In genomic region chr15:13172365-13173070, GRCm38 (mm10) we compare ENCODE assay signal across 9 mouse cellular contexts. TPM values are rescaled to one million over a fixed set of nuclear protein-coding genes. Genes with fewer than 3 reads are reported as not detected.
DNase-seq lines count a peak whose midpoint lies in the region; ATAC-seq and TF ChIP-seq lines count a peak whose summit lies in the region.
"Had no signal": no experiment of that assay in that cellular context is flagged by ENCODE, and none has a peak within 500 bp of the region (broad histone marks: within the 10 kb centered on the region; RNA-seq: fewer than 3 reads in every experiment).

No protein-coding gene starts in this region.

- TF ChIP-seq POLR2A in cortical plate, adult 2 months (IDR thresholded peaks at IDR 0.05; ENCODE audit: extremely low read depth, insufficient read depth, low read length): no peak

- peak; percentile 27 to 51 for DNase-seq in left cerebral cortex, postnatal 25 days (ENCODE audit: low spot score in 2 of 2)
- DNase-seq in left cerebral cortex, adult 11 months (ENCODE audit: low spot score): no peak
- DNase-seq in right cerebral cortex, postnatal 10 days (ENCODE audit: low spot score in 2 of 2): peak; percentile 36 to 41
- DNase-seq in spleen, postnatal 36 days (ENCODE audit: low spot score in 2 of 2): no peak

- no peak for TF ChIP-seq CTCF in cortical plate, adult 2 months (IDR thresholded peaks at IDR 0.05; ENCODE audit: extremely low read depth, insufficient read depth, low read length)

- 0 out of 2 replicates have a peak overlapping the region, but pooled peaks have one; percentile 7 for H3K27ac ChIP-seq in cortical plate, adult 2 months (ENCODE audit: insufficient read depth, low read length)
- H3K27ac ChIP-seq in limb, embryonic 15.5 days: peak overlapping the region; percentile 84
- H3K27ac ChIP-seq: macrophage had no signal

- peak overlapping the region; percentile 87 for H3K4me2 ChIP-seq in limb, embryonic 15.5 days

- peaks cover 2% of the 10 kb centered on the region; the same call in 1 of the 2 replicates for H3K4me1 ChIP-seq in cortical plate, adult 2 months (ENCODE audit: control insufficient read depth, insufficient read depth, low read length)
- H3K4me1 ChIP-seq in limb, embryonic 15.5 days: peaks cover 16% of the 10 kb centered on the region

- peaks cover 6% of the 10 kb centered on the region for H3K27me3 ChIP-seq in limb, embryonic 15.5 days

- WGBS in limb, embryonic 15.5 days: under 1% methylated on average over 26 of the region's 26 CpGs

- peak overlapping the region; percentile 47 for H3K9ac ChIP-seq in limb, embryonic 15.5 days

- no peaks in the 10 kb centered on the region for H3K36me3 ChIP-seq in limb, embryonic 15.5 days

- H3K4me3 ChIP-seq in cortical plate, adult 2 months (ENCODE audit: insufficient read depth, low read length): peak overlapping the region; percentile 56
- peak overlapping the region; percentile 59 for H3K4me3 ChIP-seq in limb, embryonic 15.5 days

- H3K9me3 ChIP-seq in limb, embryonic 15.5 days: no peaks in the 10 kb centered on the region

- intact Hi-C loops in left cerebral cortex, postnatal 25 days (cut with DNase I): loop anchor here (2.0 to 10.0 kb wide), 8 partner anchors 34 to 882 kb away; no protein-coding TSS in a partner anchor

- ATAC-seq in hematopoietic stem cell, adult 5-6 weeks (replicated peaks in 1 of 2; ENCODE audit: insufficient read depth in 1 of 2, low FRiP score in 2 of 2, low TSS enrichment in 1 of 2, low read depth in 1 of 2, poor library complexity in 2 of 2, severe bottlenecking in 2 of 2): 0 out of 4 replicates have a peak, but pooled peaks have one; percentile 18 to 20
- ATAC-seq in limb, embryonic 15.5 days (ENCODE audit: insufficient number of reproducible peaks, low FRiP score, low TSS enrichment, low read depth): no peak
- no peak for ATAC-seq in megakaryocyte-erythroid progenitor cell, adult 5-6 weeks (replicated peaks; ENCODE audit: low FRiP score, low TSS enrichment, poor library complexity, severe bottlenecking)

RNA-seq across cellular contexts. Expression of gene Cdh6, which starts 1.0 kb away (rescaled TPM):
- total RNA-seq in left cerebral cortex, postnatal 25 days (2021): 10 to 100 TPM; 26.8 to 27.7 TPM
- 7.0 and 7.5 TPM in 2 replicates for polyA plus RNA-seq in cortical plate, adult 2 months (2012; rRNA removed)
- total RNA-seq in hematopoietic stem cell, adult 5-6 weeks (2017): not detected in 2 replicates
- 11.8 and 13.3 TPM in 2 replicates for polyA plus RNA-seq in limb, embryonic 15.5 days (2015; fragmentation: Nextera tagmentation; extraction: Ambion mirVana)
- not detected in 2 replicates for total RNA-seq in megakaryocyte-erythroid progenitor cell, adult 5-6 weeks (2014; fragmentation: Nextera tagmentation)
- total RNA-seq in megakaryocyte-erythroid progenitor cell, adult 5-6 weeks (2017): not detected in 2 replicates
- polyA plus RNA-seq: macrophage had no signal

Comparison
In these comparisons a context has a peak if more than half of its experiments do, and no peak if none do; other contexts are left out.
1. DNase-seq: peak in left cerebral cortex, postnatal 25 days (2 of 2) and right cerebral cortex, postnatal 10 days (2 of 2); none in left cerebral cortex, adult 11 months (single experiment) and spleen, postnatal 36 days (0 of 2).
2. ATAC-seq: peak in hematopoietic stem cell, adult 5-6 weeks (2 of 2); none in limb, embryonic 15.5 days (single experiment) and megakaryocyte-erythroid progenitor cell, adult 5-6 weeks (single experiment).
3. RNA of gene Cdh6, which starts 1.0 kb away (total RNA-seq): 26.8 to 27.7 TPM in left cerebral cortex, postnatal 25 days; not detected in hematopoietic stem cell, adult 5-6 weeks and not detected in megakaryocyte-erythroid progenitor cell, adult 5-6 weeks; every median in the first group is over 10 times any median in the second.